Mouse (Mus musculus): ENCODE data around the gene Eya4.
A peak's percentile ranks its signal among the peaks of the same experiment; 100 is the strongest.

The Eya4 gene

DNA sequence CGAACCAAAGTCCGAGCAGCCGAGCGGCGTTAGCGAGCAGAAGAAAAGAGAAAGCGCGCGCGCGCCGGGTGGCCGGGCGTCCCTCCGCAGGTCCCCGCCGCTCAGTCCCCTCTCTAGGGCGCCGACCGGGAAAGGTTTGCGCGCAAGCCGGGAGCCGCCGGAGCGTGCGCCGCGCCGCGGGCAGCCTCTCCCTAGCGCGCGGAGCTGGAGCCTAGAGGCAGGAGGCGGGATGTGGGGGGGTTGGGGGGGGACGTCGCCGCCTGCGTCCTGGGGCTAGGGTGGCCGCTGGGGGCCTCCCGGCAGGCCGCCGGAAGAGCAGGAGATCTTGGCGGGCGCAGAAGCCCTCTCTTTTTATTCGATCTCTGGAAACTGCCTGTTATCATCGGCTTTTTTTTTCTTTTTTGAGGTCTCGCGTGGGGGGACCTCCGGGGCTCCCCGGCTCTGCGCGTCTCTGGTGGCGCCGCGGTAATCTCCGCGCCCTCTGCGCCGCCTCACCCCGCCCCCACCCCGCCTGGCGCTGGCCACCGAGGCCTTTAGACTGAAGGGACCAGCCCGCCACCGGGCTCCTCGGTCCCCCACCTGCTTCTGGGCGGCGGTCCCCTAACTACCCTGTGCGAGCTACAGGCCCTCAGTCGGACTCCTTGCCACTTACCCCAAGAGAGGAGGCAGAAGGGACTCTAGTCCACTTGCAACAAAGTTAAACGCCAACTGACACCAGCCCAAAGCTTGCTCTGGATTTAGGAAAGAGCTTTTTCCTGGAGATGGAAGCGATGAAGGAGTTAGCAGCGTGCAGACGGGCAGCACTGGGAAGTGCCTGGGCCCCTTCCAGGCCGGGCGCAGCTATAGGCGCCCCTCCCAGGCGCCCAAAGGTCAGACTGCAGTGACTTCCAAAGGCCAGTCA, at the start of gene Eya4:
Eya4 (minus strand) TSS at position 776 of the 901 bp plus-strand sequence.
- peak; percentile 30 for DNase-seq (ENCODE audit: low spot score)

DNA sequence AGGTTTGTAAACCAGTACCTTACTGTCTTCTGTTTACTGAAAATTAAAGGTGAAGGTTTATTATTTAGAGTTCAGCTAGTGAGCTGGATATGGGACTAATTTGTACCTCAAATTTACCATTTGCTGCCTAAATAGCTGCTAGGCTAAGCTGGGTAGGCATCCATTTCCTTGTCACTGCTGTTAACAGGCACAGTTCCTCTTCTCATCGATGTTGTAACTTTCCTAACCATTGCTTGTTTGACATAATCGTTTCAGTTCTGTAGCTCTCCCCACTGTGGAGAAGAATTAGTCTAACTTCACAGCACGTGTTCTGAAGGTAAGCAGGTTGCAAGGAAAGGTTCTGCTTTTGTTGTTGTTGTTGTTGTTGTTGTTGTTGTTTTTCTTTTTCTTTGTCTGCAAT, 44.8 kb upstream of the Eya4 start:
- no peak for DNase-seq (ENCODE audit: low spot score)

DNA sequence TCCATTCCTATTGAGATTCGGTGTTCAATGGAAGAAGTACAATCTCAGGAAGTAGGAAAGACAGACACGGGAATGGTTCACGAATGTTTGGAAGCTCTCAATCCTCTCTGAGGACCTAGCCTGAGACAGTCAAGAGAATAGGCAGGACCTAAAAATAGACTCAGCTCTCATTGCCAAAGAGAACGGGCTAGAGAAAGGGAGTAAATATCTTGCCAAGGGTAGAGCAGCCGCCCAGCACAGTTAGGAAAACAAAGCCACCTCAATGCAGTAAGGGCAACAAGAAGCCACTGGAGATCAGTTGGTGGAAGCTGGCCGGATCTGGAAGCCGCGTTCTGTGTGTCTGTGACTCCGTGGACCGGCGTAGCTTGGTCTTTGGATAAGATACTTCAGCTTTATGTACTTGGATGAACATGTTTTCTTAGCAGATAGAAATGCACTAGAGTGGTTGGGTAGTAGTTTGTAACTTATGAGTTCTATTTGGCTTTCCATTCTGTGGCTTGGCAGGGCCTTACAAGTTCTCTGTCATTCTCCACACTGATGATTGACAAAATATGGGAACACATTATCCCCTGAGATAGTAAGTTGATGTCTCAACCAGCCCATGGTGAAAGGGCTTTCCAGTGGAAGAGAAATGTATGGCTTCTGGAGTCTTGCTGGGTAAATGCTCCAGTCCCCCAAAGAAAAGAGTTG, 44.1 kb upstream of the Eya4 start:
- no peak for DNase-seq (ENCODE audit: low spot score)

DNA sequence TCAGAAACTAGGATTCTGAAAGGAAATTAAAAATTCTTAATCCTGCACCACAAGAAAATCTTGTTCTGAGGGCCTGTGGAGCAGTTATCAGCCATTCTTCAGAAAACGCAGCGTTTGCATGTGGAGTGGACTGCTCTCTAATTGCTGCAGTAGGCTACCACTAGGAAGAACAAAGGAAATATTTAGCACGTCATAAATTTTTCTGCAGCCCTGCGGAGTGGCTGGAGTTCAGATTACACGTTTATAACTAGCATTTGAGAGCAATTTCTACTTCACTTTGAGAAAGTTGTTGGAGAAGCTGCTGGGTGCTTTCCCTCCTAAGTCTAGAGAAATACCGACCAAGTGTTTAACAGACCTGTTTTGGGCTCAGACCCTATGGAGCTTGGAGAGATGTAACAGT, 43.6 kb upstream of the Eya4 start:
- no peak for DNase-seq (ENCODE audit: low spot score)

GRCm38 (mm10) chr10:23363866-23364265, 13.3 kb upstream of the Eya4 start:
- DNase-seq (ENCODE audit: low spot score), result no peak

GRCm38 (mm10) chr10:23349392-23350010, 1.1 kb downstream of the Eya4 start:
- peak; percentile 13 for DNase-seq (ENCODE audit: low spot score)

GRCm38 (mm10) chr10:23348893-23349391, 1.6 kb downstream of the Eya4 start:
- no peak for DNase-seq (ENCODE audit: low spot score)

GRCm38 (mm10) chr10:23348101-23348892, 2.3 kb downstream of the Eya4 start:
- DNase-seq (ENCODE audit: low spot score), result no peak

GRCm38 (mm10) chr10:23337250-23337649, 13.3 kb downstream of the Eya4 start:
- DNase-seq (ENCODE audit: low spot score), result peak; percentile 43

- no peak for DNase-seq (ENCODE audit: low spot score)
Measured at GRCm38 (mm10) chr10:23332768-23333167, 17.8 kb downstream of the Eya4 start.

GRCm38 (mm10) chr10:23327651-23328050, 22.9 kb downstream of the Eya4 start:
- DNase-seq (ENCODE audit: low spot score), result no peak

DNA sequence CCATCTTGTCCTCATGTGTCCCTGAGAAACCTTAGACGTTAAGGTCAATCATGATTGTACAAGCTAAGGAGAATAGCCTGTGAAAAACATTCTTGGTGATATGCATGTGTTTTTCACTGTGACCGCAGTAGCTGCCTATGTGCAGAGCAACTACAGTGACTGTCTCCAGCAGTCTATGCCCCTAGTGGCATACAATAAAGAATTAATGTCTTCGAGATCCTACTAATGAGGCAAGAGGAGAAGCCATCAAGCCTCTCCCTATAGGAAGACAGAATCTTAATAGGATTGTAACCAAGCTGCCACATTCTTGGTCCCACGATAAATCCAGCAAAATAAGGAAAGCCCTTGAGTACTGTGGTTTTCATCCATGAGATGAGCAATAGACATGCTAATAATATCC, 28.3 kb downstream of the Eya4 start:
- no peak for DNase-seq (ENCODE audit: low spot score)

DNA sequence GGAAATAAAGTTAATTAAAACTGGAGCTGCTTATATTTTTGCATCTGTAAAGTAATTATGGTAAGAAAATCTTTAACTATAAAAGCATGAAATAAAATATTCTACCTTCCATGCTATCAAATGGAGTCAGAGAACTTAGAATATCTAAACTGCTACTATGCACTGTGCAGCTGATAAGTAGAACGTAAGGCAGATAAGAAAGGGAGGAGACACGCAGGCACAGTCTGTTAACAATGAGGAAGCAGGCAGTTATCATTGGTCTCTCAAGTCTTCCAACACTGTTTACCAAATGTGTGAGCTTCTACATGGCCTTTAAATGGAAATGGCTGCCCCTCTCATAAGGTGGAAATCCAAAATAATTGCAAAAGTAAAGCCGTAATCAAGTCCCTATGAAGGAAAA, 55.0 kb downstream of the Eya4 start:
- no peak for DNase-seq (ENCODE audit: low spot score)

DNA sequence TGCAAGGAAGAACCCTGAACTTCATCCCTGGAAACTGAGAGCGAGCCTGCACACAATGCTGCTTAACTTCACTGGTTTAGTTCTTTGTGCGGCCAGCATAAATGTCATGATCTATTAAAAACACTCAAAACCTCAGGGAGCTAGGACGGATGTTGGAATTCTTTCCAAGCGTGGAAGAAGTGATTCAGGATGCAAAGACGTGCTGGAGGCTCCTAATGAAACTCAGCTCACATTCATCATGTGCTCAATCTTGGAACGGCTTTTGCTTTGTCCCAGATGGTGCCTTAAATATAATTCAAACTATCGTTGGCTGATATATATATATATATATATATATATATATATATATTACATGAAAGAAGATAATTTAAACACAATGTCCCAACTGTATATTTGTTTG, 58.1 kb downstream of the Eya4 start:
- no peak for DNase-seq (ENCODE audit: low spot score)

GRCm38 (mm10) chr10:23277371-23277770, 73.2 kb downstream of the Eya4 start:
- DNase-seq (ENCODE audit: low spot score), result no peak

- DNase-seq (ENCODE audit: low spot score), result no peak
Measured at GRCm38 (mm10) chr10:23271050-23271621, 79.5 kb downstream of the Eya4 start.

DNA sequence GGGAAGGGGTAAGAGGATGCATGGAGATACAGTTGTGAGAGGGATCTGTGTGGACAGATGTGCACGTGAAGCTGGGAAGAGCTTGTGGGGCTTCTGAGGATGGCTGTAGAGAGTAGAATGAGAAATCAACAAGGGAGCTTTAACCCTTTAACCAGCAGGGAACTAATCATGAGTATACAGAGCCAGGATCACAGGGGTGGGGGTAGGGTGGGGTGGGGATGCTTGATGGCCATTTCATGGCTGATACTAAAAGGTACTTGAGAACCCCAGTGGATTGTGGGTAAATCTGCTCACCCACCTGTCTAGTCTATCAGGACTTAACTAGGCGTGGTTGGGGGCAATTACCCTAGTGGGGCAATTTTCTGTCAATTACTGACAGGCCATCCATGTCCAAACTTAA, 80.1 kb downstream of the Eya4 start:
- no peak for DNase-seq (ENCODE audit: low spot score)

- no peak for DNase-seq (ENCODE audit: low spot score)
Measured at GRCm38 (mm10) chr10:23252180-23252579, 98.4 kb downstream of the Eya4 start.

GRCm38 (mm10) chr10:23246485-23246884, 104.1 kb downstream of the Eya4 start:
- DNase-seq (ENCODE audit: low spot score), result no peak

DNA sequence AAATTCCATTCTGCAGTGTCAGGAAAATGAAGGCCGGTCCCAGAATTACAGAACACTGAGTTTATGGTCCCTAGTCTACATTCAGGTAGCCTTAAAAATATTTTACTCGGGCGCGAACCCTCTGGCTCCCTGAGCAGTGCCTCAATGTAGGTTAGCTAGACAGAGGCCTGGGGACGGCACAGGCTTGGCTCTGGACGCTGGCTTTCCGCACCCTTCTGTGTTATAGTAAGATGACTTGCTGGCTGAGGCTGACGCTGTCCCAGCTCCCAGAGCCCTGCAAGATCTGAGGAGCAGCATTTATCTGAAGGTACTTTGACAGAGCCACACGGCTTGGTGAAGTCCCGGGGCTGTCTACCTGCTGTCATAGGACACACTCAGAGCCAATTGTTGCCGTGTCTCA, 113.7 kb downstream of the Eya4 start:
- DNase-seq (ENCODE audit: low spot score), result no peak

- DNase-seq (ENCODE audit: low spot score), result no peak
Measured at GRCm38 (mm10) chr10:23235405-23235804, 115.2 kb downstream of the Eya4 start.

DNA sequence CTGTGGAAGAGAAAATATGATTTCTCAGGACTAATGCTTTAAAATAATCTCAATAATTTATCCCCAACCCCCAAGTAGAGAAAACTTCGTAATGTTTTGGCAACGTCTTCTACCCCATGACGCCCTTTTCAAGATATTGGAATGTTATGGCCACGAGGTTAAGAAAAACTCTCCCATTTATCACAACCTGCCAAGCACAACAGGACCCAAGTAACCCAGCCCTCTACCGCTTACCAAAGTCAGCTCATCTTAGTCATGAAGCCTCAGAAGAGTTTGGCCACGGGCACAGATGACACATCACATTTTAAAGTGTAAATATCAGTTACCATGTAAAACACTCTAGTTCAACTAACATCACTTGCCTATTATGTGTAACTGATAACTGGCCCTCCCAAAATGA, 117.2 kb downstream of the Eya4 start:
- no peak for DNase-seq (ENCODE audit: low spot score)
